Mouse (Mus musculus) intestine, embryonic 14.5 days (tissue): ENCODE results near the gene Pdzk1. TPM values are rescaled to one million over a fixed set of nuclear protein-coding genes. Genes with fewer than 3 reads are reported as not detected.

Experiments
- ATAC-seq: fragments of 200-750 bp; cut with Nextera tagmentation; replicated peaks from 2 replicates; pipeline ENCODE4 v1.8.0; 2017; ENCODE audit warnings: low read depth, moderate number of reproducible peaks, moderate TSS enrichment, moderate library complexity; ENCODE audit not compliant: low FRiP score, low TSS enrichment
- DNase-seq: peaks from one replicate; pipeline ENCODE4 v3.0.0-alpha.2; 2018; ENCODE audit warnings: low spot score
- H3K27ac ChIP-seq: fragments of 300-500 bp; sonication (generic); 2 replicates; pipeline ENCODE4 v1.5.1; 2014; ENCODE audit warnings: low read depth, mild to moderate bottlenecking, control low read depth
- H3K27me3 ChIP-seq: fragments of 300-500 bp; sonication (generic); replicated peaks from 2 replicates; pipeline ENCODE4 v1.6.1; 2014; ENCODE audit warnings: low read length, control low read depth; ENCODE audit not compliant: control insufficient read depth, insufficient read depth
- H3K36me3 ChIP-seq: fragments of 300-500 bp; sonication (generic); 2 replicates; pipeline ENCODE4 v1.6.1; 2014; ENCODE audit warnings: low read length, control low read depth; ENCODE audit not compliant: control insufficient read depth, insufficient read depth
- H3K4me1 ChIP-seq: fragments of 300-500 bp; sonication (generic); replicated peaks from 2 replicates; pipeline ENCODE4 v1.6.1; 2014; ENCODE audit warnings: low read length, control low read depth, mixed read lengths; ENCODE audit not compliant: control insufficient read depth, insufficient read depth
- H3K4me2 ChIP-seq: fragments of 300-500 bp; sonication (generic); 2 replicates; pipeline ENCODE4 v1.6.1; 2014; ENCODE audit warnings: low read length
- H3K4me3 ChIP-seq: fragments of 300-500 bp; sonication (generic); 2 replicates; pipeline ENCODE4 v1.5.1; 2014; ENCODE audit warnings: low read depth, low read length, control low read depth, mixed read lengths
- H3K9ac ChIP-seq: fragments of 300-500 bp; sonication (generic); 2 replicates; pipeline ENCODE4 v1.6.1; 2014; ENCODE audit warnings: mild to moderate bottlenecking, low read length
- H3K9me3 ChIP-seq: fragments of 300-500 bp; sonication (generic); 2 replicates; pipeline ENCODE4 v1.6.1; 2016; ENCODE audit warnings: low read length, control low read depth; ENCODE audit not compliant: control insufficient read depth
- WGBS: fragments of 180-500 bp; shearing (Covaris S2); extraction: QIAGEN DNeasy Blood & Tissue Kit; methylation state at CpG from one replicate; pipeline ENCODE4 v1.1.7; 2014; 5-methylcytosine and 5-hydroxymethylcytosine counted together
- polyA plus RNA-seq: library from polyadenylated mRNA; unstranded; fragments of >200 nt; fragmentation: Nextera tagmentation; extraction: Ambion mirVana; gene quantifications from 2 replicates; pipeline ENCODE4 v1.2.1, GENCODE M21; 2014

Pdzk1 gene
- polyA plus RNA-seq, 1 experiment from 2014 or later, result 1.1 TPM

DNA sequence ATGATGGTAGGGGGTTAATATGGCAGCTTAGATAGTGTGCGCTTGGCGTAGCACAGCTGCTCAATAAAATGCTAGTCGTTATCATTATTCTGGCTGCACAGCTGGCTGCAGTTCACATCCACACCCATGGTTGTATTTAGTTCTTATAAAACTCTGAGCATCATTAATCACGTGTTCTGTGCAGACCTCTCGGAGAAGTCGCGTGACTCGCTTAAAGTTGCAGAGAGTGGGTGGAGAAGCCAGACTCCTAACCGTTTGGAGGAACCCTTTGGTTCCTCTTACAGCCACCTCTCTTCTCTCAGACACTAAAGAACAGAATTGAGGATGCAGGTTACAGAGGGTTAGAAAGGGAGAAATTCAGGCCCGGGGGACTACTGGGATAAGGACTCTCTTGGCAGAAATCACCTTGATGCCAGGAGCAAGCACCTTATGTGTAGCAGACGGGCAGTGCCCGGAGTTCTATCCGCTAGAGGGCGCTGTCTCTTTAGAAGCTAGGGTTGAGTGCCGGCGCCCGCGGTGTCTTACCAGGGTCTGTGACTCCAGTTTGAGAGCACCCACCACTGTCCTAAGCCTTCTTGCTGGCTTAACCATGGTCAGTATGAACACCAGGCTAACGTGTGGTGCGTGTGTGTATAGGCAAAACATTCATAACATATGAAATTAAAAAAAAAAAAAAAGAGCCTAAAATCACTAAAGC, 16.5 kb upstream of the Pdzk1 start:
- WGBS, result 40% methylated on average over 20 of the region's 20 CpGs
- no peak overlapping the region for H3K9ac ChIP-seq
- peak overlapping the region; percentile 37 for H3K4me2 ChIP-seq
- peaks cover 13% of the 10 kb centered on the region; the same call in 1 of the 2 replicates for H3K4me1 ChIP-seq
- no peak for ATAC-seq
- H3K27me3 ChIP-seq, result no peaks in the 10 kb centered on the region
- no peaks in the 10 kb centered on the region for H3K36me3 ChIP-seq
- no peak overlapping the region for H3K27ac ChIP-seq
- no peak overlapping the region for H3K4me3 ChIP-seq
- DNase-seq, result peak; percentile 87
- no peaks in the 10 kb centered on the region for H3K9me3 ChIP-seq

DNA sequence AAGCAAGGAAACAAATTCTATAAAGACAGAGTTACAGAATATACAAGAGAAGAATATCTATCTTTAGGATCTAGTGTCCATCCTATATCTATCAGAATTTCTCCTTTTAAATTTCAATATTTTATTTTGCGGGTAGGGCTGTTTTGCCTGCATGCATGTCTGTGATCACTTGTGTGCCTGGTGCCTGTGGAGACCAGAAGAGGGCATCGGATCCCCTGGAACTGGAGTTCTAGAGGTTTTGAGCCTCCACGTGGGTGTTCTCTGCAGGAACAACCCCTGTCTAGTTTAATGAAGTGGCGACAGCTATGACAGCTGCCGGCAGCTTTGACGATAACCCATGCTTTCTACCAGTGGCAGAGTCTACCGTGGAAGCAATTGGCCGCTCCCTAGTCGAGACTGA, 16.0 kb upstream of the Pdzk1 start:
- H3K4me1 ChIP-seq, result peaks cover 13% of the 10 kb centered on the region; the same call in 1 of the 2 replicates
- peak overlapping the region; percentile 37 for H3K4me2 ChIP-seq
- ATAC-seq (0 out of 2 replicates have a peak, but pooled peaks have one; percentile 43), DNase-seq (peak; percentile 65)
- WGBS, result 18% methylated on average over 9 of the region's 9 CpGs
- no peak overlapping the region for H3K4me3 ChIP-seq
- H3K27ac ChIP-seq, result no peak overlapping the region
- no peaks in the 10 kb centered on the region for H3K27me3 ChIP-seq
- no peak overlapping the region for H3K9ac ChIP-seq
- H3K9me3 ChIP-seq, result no peaks in the 10 kb centered on the region
- no peaks in the 10 kb centered on the region for H3K36me3 ChIP-seq

- Histone ChIP-seq H3K9me3 (no peaks in the 10 kb centered on the region), H3K27me3 (no peaks in the 10 kb centered on the region), H3K27ac (no peak overlapping the region), H3K4me1 (peaks cover 13% of the 10 kb centered on the region; the same call in 1 of the 2 replicates), H3K36me3 (no peaks in the 10 kb centered on the region), H3K4me2 (peak overlapping the region; percentile 37; the same call in 1 of the 2 replicates), H3K4me3 (no peak overlapping the region), H3K9ac (no peak overlapping the region)
- DNase-seq (no peak), ATAC-seq (0 out of 2 replicates have a peak, but pooled peaks have one; percentile 43)
- 45% methylated on average over 7 of the region's 7 CpGs for WGBS
Measured at GRCm38 (mm10) chr3:96813591-96814244, 15.4 kb upstream of the Pdzk1 start.

DNA sequence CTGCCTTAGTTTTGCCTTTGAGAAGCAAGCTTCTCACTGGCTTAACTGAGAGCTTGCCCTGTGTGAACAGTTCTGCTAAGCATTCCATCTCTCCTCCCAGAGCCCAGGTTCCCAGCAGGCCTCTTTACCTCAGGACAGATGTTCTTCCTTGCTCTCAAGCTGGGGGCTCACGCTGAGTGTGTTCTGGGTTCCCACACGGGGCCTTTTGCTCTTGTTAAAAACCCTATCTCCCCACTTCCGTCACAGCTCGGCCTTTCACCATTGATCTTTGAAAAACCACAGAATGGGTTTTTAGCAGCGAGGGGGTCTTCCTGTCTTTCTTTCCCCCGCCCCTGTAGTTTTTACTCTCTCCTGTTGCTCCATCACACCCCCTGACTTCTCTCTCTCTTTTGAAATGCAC, 14.7 kb upstream of the Pdzk1 start:
- DNase-seq (no peak), ATAC-seq (no peak)
- WGBS, result 50% methylated on average over 6 of the region's 6 CpGs

GRCm38 (mm10) chr3:96820116-96820915, 8.8 kb upstream of the Pdzk1 start:
- ATAC-seq (no peak), DNase-seq (no peak)
- no peak overlapping the region for H3K4me3 ChIP-seq
- H3K9ac ChIP-seq, result no peak overlapping the region
- no peak overlapping the region for H3K4me2 ChIP-seq
- H3K36me3 ChIP-seq, result no peaks in the 10 kb centered on the region
- no peak overlapping the region for H3K27ac ChIP-seq
- H3K27me3 ChIP-seq, result no peaks in the 10 kb centered on the region
- no peaks in the 10 kb centered on the region for H3K4me1 ChIP-seq
- WGBS, result 81% methylated on average over 6 of the region's 6 CpGs
- H3K9me3 ChIP-seq, result no peaks in the 10 kb centered on the region

More for the DNA sequence above, 14.7 kb upstream of the Pdzk1 start:
- H3K27me3 ChIP-seq, result no peaks in the 10 kb centered on the region
- no peak overlapping the region for H3K4me2 ChIP-seq
- no peak overlapping the region for H3K4me3 ChIP-seq
- H3K9me3 ChIP-seq, result no peaks in the 10 kb centered on the region
- H3K4me1 ChIP-seq, result peaks cover 13% of the 10 kb centered on the region; the same call in 1 of the 2 replicates
- no peak overlapping the region for H3K9ac ChIP-seq
- H3K27ac ChIP-seq, result no peak overlapping the region
- no peaks in the 10 kb centered on the region for H3K36me3 ChIP-seq

DNA sequence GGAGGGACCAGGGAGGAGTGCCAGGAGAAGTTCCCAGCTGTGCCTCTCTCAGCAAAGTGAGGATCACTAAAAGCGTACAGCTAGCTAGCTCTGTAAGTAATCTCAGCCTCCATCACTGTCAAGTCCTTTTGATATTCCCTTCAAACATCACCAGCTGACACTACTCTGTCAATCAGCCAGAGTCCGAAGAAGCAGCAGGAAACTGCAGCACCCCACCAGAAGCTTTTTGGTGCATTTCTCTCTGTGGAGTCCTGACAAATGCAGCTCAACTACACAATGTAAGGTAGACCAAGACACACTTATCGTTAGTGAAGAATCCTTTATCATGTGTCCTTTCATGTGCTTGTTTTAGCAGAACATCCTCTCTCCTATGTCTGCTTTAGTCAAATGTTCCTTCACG, 7.5 kb upstream of the Pdzk1 start:
- no peak overlapping the region for H3K4me2 ChIP-seq
- 81% methylated on average over 4 of the region's 4 CpGs for WGBS
- no peaks in the 10 kb centered on the region for H3K4me1 ChIP-seq
- H3K36me3 ChIP-seq, result no peaks in the 10 kb centered on the region
- H3K9ac ChIP-seq, result no peak overlapping the region
- no peak overlapping the region for H3K27ac ChIP-seq
- H3K4me3 ChIP-seq, result no peak overlapping the region
- no peak for ATAC-seq
- no peaks in the 10 kb centered on the region for H3K27me3 ChIP-seq
- no peaks in the 10 kb centered on the region for H3K9me3 ChIP-seq
- no peak for DNase-seq

GRCm38 (mm10) chr3:96823701-96824100, 5.4 kb upstream of the Pdzk1 start:
- H3K9me3 ChIP-seq, result no peaks in the 10 kb centered on the region
- no peak for DNase-seq
- H3K9ac ChIP-seq, result no peak overlapping the region
- H3K4me2 ChIP-seq, result no peak overlapping the region
- H3K27ac ChIP-seq, result no peak overlapping the region
- no peaks in the 10 kb centered on the region for H3K27me3 ChIP-seq
- H3K4me1 ChIP-seq, result no peaks in the 10 kb centered on the region
- WGBS, result 22% methylated on average over 3 of the region's 3 CpGs
- no peak overlapping the region for H3K4me3 ChIP-seq
- no peaks in the 10 kb centered on the region for H3K36me3 ChIP-seq
- peak; percentile 56; the same call in 1 of the 2 replicates for ATAC-seq

GRCm38 (mm10) chr3:96824614-96825013, 4.5 kb upstream of the Pdzk1 start:
- WGBS, result 89% methylated on average over 12 of the region's 12 CpGs
- H3K27ac ChIP-seq, result no peak overlapping the region

More at GRCm38 (mm10) chr3:96824614-96825013, 4.5 kb upstream of the Pdzk1 start:
- Histone ChIP-seq H3K9me3 (no peaks in the 10 kb centered on the region), H3K4me1 (no peaks in the 10 kb centered on the region; the same call in 1 of the 2 replicates), H3K9ac (no peak overlapping the region), H3K36me3 (no peaks in the 10 kb centered on the region), H3K4me3 (no peak overlapping the region), H3K27me3 (no peaks in the 10 kb centered on the region), H3K4me2 (no peak overlapping the region)
- no peak for DNase-seq
- ATAC-seq, result no peak
